Mouse (Mus musculus) limb, embryonic 11.5 days (tissue): ENCODE measurements around the gene Mrpl57. TPM values are rescaled to one million over a fixed set of nuclear protein-coding genes. Genes with fewer than 3 reads are reported as not detected.

Experiments used
- ATAC-seq: fragments of 200-750 bp; cut with Nextera tagmentation; 2 replicates; pipeline ENCODE4 v1.8.0; 2017; ENCODE audit warnings: low read depth; ENCODE audit not compliant: insufficient number of reproducible peaks, low FRiP score, low TSS enrichment
- DNase-seq: peaks from one replicate; pipeline ENCODE4 v3.0.0-alpha.2; 2015; ENCODE audit warnings: low spot score
- H3K27ac ChIP-seq: fragments of 300-500 bp; sonication (generic); replicated peaks from 2 replicates; pipeline ENCODE4 v1.5.1; 2014; ENCODE audit warnings: low read depth, mild to moderate bottlenecking, low read length
- H3K27me3 ChIP-seq: fragments of 300-500 bp; sonication (generic); 2 replicates; pipeline ENCODE4 v1.6.1; 2014; ENCODE audit warnings: mild to moderate bottlenecking, low read length, mixed read lengths; ENCODE audit not compliant: control insufficient read depth, insufficient read depth
- H3K36me3 ChIP-seq: fragments of 300-500 bp; sonication (generic); 2 replicates; pipeline ENCODE4 v1.6.1; 2014; ENCODE audit warnings: mild to moderate bottlenecking, low read length, moderate library complexity, mixed read lengths; ENCODE audit not compliant: control insufficient read depth, insufficient read depth
- H3K4me1 ChIP-seq: fragments of 300-500 bp; sonication (generic); 2 replicates; pipeline ENCODE4 v1.6.1; 2014; ENCODE audit warnings: low read length, mixed read lengths; ENCODE audit not compliant: control insufficient read depth, insufficient read depth
- H3K4me2 ChIP-seq: fragments of 300-500 bp; sonication (generic); 2 replicates; pipeline ENCODE4 v1.6.1; 2014; ENCODE audit warnings: low read depth, mild to moderate bottlenecking, moderate library complexity; ENCODE audit not compliant: severe bottlenecking
- H3K4me3 ChIP-seq: fragments of 300-500 bp; sonication (generic); 2 replicates; pipeline ENCODE4 v1.5.1; 2014; ENCODE audit warnings: low read depth, low read length
- H3K9ac ChIP-seq: fragments of 300-500 bp; sonication (generic); 2 replicates; pipeline ENCODE4 v1.6.1; 2014; ENCODE audit warnings: mild to moderate bottlenecking, low read length
- H3K9me3 ChIP-seq: fragments of 300-500 bp; sonication (generic); 2 replicates; pipeline ENCODE4 v1.6.1; 2016; ENCODE audit warnings: low read length; ENCODE audit not compliant: control insufficient read depth
- WGBS: fragments of 180-500 bp; shearing (Covaris S2); extraction: QIAGEN DNeasy Blood & Tissue Kit; methylation state at CpG from one replicate; pipeline ENCODE4 v1.1.7; 2014; 5-methylcytosine and 5-hydroxymethylcytosine counted together
- microRNA-seq: library from miRNA; unstranded; fragments of <30 nt; microRNA quantifications from one replicate; pipeline ENCODE4, GENCODE M21; 2016
- polyA plus RNA-seq: library from polyadenylated mRNA; unstranded; fragments of >200 nt; fragmentation: Nextera tagmentation; extraction: Ambion mirVana; gene quantifications from 2 replicates; pipeline ENCODE4 v1.2.1, GENCODE M21; 2014

The Mrpl57 gene
- polyA plus RNA-seq, 1 experiment from 2014 or later, result 125 TPM

DNA sequence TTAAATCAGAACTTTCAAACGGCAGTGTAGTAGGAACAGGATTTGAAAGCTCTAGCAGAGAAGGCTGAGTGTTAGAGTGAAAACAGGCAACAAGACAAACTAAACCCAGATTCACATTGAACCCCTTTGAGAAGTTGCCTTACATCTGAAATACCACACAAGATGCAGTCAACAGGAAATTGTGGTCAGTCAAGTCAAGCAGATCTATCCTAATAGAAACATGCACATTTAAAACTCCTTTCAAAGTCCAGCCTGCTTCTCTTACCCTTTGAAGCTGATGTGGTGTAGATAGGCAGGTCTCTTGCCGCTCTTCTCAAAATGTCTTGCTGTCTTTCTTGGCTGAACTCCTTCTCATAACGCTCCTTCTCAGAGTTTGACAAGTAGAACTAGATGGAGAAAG is 39.2 kb downstream of the Mrpl57 start:
- no peaks in the 10 kb centered on the region for H3K4me1 ChIP-seq
- H3K9ac ChIP-seq, result no peak overlapping the region
- H3K4me2 ChIP-seq, result no peak overlapping the region
- no peak for DNase-seq
- peaks cover 5% of the 10 kb centered on the region; the same call in 1 of the 2 replicates for H3K36me3 ChIP-seq
- H3K9me3 ChIP-seq, result no peaks in the 10 kb centered on the region
- ATAC-seq, result no peak
- no peak overlapping the region for H3K27ac ChIP-seq
- WGBS, result 93% methylated on average over 3 of the region's 3 CpGs
- no peaks in the 10 kb centered on the region for H3K27me3 ChIP-seq
- no peak overlapping the region for H3K4me3 ChIP-seq

DNA sequence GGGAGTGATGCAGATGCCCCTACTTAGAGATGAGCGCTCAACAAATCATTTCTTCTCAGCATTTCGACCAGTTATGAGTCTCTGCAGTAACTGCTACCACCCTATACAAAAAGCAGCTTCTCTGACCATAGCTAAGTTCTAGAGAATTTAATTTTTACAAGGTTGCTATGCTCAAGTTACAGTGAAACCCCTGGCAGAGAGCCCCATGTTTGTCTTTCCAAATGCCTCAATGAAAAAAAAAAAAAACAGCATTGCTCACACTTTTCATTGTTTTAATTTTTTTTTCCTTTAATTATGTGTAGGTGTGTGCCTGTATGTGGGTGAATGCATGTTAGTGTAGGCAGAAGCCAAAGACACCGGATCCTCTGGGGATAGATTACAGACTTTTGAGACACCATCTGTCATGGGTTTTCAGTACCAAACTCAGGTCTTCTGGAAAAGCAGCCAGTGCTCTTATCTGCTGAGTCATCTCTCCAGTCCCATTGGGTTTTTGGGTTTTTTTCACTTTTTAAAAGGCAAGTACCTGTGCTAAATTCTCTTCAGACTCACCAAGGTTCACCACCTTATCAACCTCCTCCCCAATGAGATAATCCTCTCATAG is 40.7 kb downstream of the Mrpl57 start:
- DNase-seq (no peak), ATAC-seq (no peak)
- Histone ChIP-seq H3K36me3 (peaks cover 5% of the 10 kb centered on the region; the same call in 1 of the 2 replicates), H3K9me3 (no peaks in the 10 kb centered on the region), H3K4me1 (no peaks in the 10 kb centered on the region), H3K27me3 (no peaks in the 10 kb centered on the region), H3K9ac (no peak overlapping the region), H3K4me2 (no peak overlapping the region), H3K27ac (no peak overlapping the region), H3K4me3 (no peak overlapping the region)
- 92% methylated on average over 3 of the region's 3 CpGs for WGBS

DNA sequence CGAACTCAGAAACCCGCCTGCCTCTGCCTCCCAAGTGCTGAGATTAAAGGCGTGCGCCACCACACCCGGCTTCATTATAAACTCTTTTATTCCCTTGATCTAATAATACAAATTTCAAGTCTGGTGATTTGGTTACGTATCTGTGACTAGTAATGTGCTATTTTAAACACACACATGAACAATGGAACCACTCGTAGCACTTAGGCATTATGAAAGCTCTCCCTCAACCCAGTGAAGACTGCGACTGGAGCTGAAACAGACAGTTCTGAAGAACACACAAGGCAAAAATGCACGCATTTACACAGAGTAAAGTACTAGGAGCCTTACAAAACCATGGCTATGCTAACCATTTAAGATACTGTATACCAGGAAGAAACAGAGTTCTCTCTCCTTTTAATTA is 51.9 kb downstream of the Mrpl57 start:
- no peaks in the 10 kb centered on the region; the same call in 1 of the 2 replicates for H3K36me3 ChIP-seq
- no peaks in the 10 kb centered on the region for H3K9me3 ChIP-seq
- no peak overlapping the region for H3K4me2 ChIP-seq
- no peaks in the 10 kb centered on the region for H3K27me3 ChIP-seq
- H3K27ac ChIP-seq, result no peak overlapping the region
- H3K4me1 ChIP-seq, result no peaks in the 10 kb centered on the region
- DNase-seq, result no peak
- no peak for ATAC-seq
- no peak overlapping the region for H3K9ac ChIP-seq
- no peak overlapping the region for H3K4me3 ChIP-seq
- 96% methylated on average over 9 of the region's 9 CpGs for WGBS

Small RNA genes within 50 kb of the gene (microRNA-seq; reads per million reads assigned to microRNA genes)
- gene Mir3077, result 0.92 reads per million

Other genes with a start within 250 kb of the Mrpl57 start
- 36.7 and 42.1 TPM in 2 replicates for gene Xpo4, start 160.8 kb upstream of the Mrpl57 start, polyA plus RNA-seq
- gene Gm49361, start 80.1 kb upstream of the Mrpl57 start, polyA plus RNA-seq, result not detected in 2 replicates
- gene Lats2, start 67.8 kb upstream of the Mrpl57 start, polyA plus RNA-seq, result 19.4 and 20.1 TPM in 2 replicates
- 26.7 and 30.1 TPM in 2 replicates for gene Sap18, start 28.1 kb upstream of the Mrpl57 start, polyA plus RNA-seq
- gene Ska3, start within 50 bp of the Mrpl57 start, polyA plus RNA-seq, result 59.1 and 61.0 TPM in 2 replicates
- gene Zdhhc20, start 64.0 kb downstream of the Mrpl57 start, polyA plus RNA-seq, result 61.6 and 63.5 TPM in 2 replicates
- gene Micu2, start 173.0 kb downstream of the Mrpl57 start, polyA plus RNA-seq, result 53.8 and 59.8 TPM in 2 replicates
- 9.4 and 11.6 TPM in 2 replicates for gene Fgf9, start 244.3 kb downstream of the Mrpl57 start, polyA plus RNA-seq